Mouse (Mus musculus) forebrain, embryonic 13.5 days (tissue): ENCODE measurements around the gene Mylk3. TPM values are rescaled to one million over a fixed set of nuclear protein-coding genes. Genes with fewer than 3 reads are reported as not detected.

Source experiments
- ATAC-seq: fragments of 200-750 bp; cut with Nextera tagmentation; 2 replicates; pipeline ENCODE4 v1.8.0; 2017
- H3K27ac ChIP-seq: fragments of 300-500 bp; sonication (generic); 2 replicates; pipeline ENCODE4 v1.5.1; 2015; ENCODE audit warnings: inconsistent platforms, mild to moderate bottlenecking, moderate library complexity
- H3K27me3 ChIP-seq: fragments of 300-500 bp; sonication (generic); 2 replicates; pipeline ENCODE4 v1.6.1; 2015; ENCODE audit warnings: mild to moderate bottlenecking, inconsistent platforms
- H3K36me3 ChIP-seq: fragments of 300-500 bp; sonication (generic); 2 replicates; pipeline ENCODE4 v1.6.1; 2015; ENCODE audit warnings: mild to moderate bottlenecking, inconsistent platforms; ENCODE audit not compliant: poor library complexity, severe bottlenecking
- H3K4me1 ChIP-seq: fragments of 300-500 bp; sonication (generic); 2 replicates; pipeline ENCODE4 v1.6.1; 2015; ENCODE audit warnings: inconsistent platforms
- H3K4me2 ChIP-seq: fragments of 300-500 bp; sonication (generic); 2 replicates; pipeline ENCODE4 v1.6.1; 2015; ENCODE audit warnings: inconsistent platforms, mild to moderate bottlenecking, moderate library complexity
- H3K4me3 ChIP-seq: fragments of 300-500 bp; sonication (generic); 2 replicates; pipeline ENCODE4 v1.5.1; 2015; ENCODE audit warnings: mild to moderate bottlenecking, inconsistent platforms
- H3K9ac ChIP-seq: fragments of 300-500 bp; sonication (generic); 2 replicates; pipeline ENCODE4 v1.6.1; 2015; ENCODE audit warnings: mild to moderate bottlenecking, inconsistent platforms
- H3K9me3 ChIP-seq: fragments of 300-500 bp; sonication (generic); replicated peaks from 2 replicates; pipeline ENCODE4 v1.6.1; 2016; ENCODE audit warnings: inconsistent platforms
- WGBS: fragments of 180-500 bp; shearing (Covaris S2); methylation state at CpG from one replicate; pipeline ENCODE4 v1.1.7; 2015; 5-methylcytosine and 5-hydroxymethylcytosine counted together
- polyA plus RNA-seq: library from polyadenylated mRNA; unstranded; fragments of >200 nt; fragmentation: Nextera tagmentation; extraction: Ambion mirVana; gene quantifications from 2 replicates; pipeline ENCODE4 v1.2.1, GENCODE M21; 2015

Mylk3 gene
- polyA plus RNA-seq, 1 experiment from 2014 or later: 0.45 TPM

- Histone ChIP-seq H3K9me3 (no peaks in the 10 kb centered on the region), H3K27me3 (no peaks in the 10 kb centered on the region), H3K4me3 (no peak overlapping the region), H3K9ac (no peak overlapping the region), H3K27ac (no peak overlapping the region), H3K4me2 (no peak overlapping the region), H3K4me1 (peaks cover 10% of the 10 kb centered on the region), H3K36me3 (peaks cover 13% of the 10 kb centered on the region)
- 75% methylated on average over 10 of the region's 10 CpGs for WGBS
- ATAC-seq: no peak
Measured at GRCm38 (mm10) chr8:85405961-85406360, 19.8 kb upstream of the Mylk3 start.

GRCm38 (mm10) chr8:85405418-85405817 lies 19.3 kb upstream of the Mylk3 start:
- Histone ChIP-seq H3K27me3 (no peaks in the 10 kb centered on the region), H3K4me3 (no peak overlapping the region), H3K36me3 (peaks cover 13% of the 10 kb centered on the region), H3K27ac (no peak overlapping the region), H3K9ac (no peak overlapping the region), H3K4me2 (no peak overlapping the region), H3K4me1 (peaks cover 10% of the 10 kb centered on the region), H3K9me3 (no peaks in the 10 kb centered on the region)
- ATAC-seq: no peak
- WGBS: 55% methylated on average over 3 of the region's 3 CpGs

GRCm38 (mm10) chr8:85398548-85398947 lies 12.4 kb upstream of the Mylk3 start:
- Histone ChIP-seq H3K9ac (no peak overlapping the region), H3K27ac (no peak overlapping the region), H3K4me2 (no peak overlapping the region), H3K27me3 (no peaks in the 10 kb centered on the region), H3K36me3 (no peaks in the 10 kb centered on the region), H3K9me3 (no peaks in the 10 kb centered on the region), H3K4me3 (no peak overlapping the region), H3K4me1 (no peaks in the 10 kb centered on the region)
- no peak for ATAC-seq
- 89% methylated on average over 4 of the region's 4 CpGs for WGBS

GRCm38 (mm10) chr8:85397508-85397907 lies 11.4 kb upstream of the Mylk3 start:
- Histone ChIP-seq H3K27me3 (no peaks in the 10 kb centered on the region), H3K4me1 (no peaks in the 10 kb centered on the region), H3K9me3 (no peaks in the 10 kb centered on the region), H3K36me3 (no peaks in the 10 kb centered on the region), H3K9ac (no peak overlapping the region), H3K27ac (no peak overlapping the region), H3K4me3 (no peak overlapping the region), H3K4me2 (no peak overlapping the region)
- WGBS: 45% methylated on average over 5 of the region's 5 CpGs
- no peak for ATAC-seq

GRCm38 (mm10) chr8:85396432-85397079 lies 10.4 kb upstream of the Mylk3 start:
- Histone ChIP-seq H3K4me3 (no peak overlapping the region), H3K4me2 (no peak overlapping the region), H3K9me3 (no peaks in the 10 kb centered on the region), H3K36me3 (no peaks in the 10 kb centered on the region), H3K27me3 (no peaks in the 10 kb centered on the region), H3K27ac (no peak overlapping the region), H3K4me1 (no peaks in the 10 kb centered on the region), H3K9ac (no peak overlapping the region)
- ATAC-seq: no peak
- 91% methylated on average over 5 of the region's 5 CpGs for WGBS

- 85% methylated on average over 8 of the region's 8 CpGs for WGBS
- Histone ChIP-seq H3K4me3 (no peak overlapping the region), H3K4me1 (no peaks in the 10 kb centered on the region), H3K27ac (no peak overlapping the region), H3K4me2 (no peak overlapping the region), H3K9ac (no peak overlapping the region), H3K36me3 (no peaks in the 10 kb centered on the region), H3K27me3 (no peaks in the 10 kb centered on the region), H3K9me3 (no peaks in the 10 kb centered on the region)
- no peak for ATAC-seq
Measured at GRCm38 (mm10) chr8:85395681-85396431, 9.7 kb upstream of the Mylk3 start.

- 79% methylated on average over 3 of the region's 3 CpGs for WGBS
- Histone ChIP-seq H3K9ac (no peak overlapping the region), H3K9me3 (no peaks in the 10 kb centered on the region), H3K4me1 (no peaks in the 10 kb centered on the region), H3K4me2 (no peak overlapping the region), H3K4me3 (no peak overlapping the region), H3K27me3 (no peaks in the 10 kb centered on the region), H3K36me3 (no peaks in the 10 kb centered on the region), H3K27ac (no peak overlapping the region)
- ATAC-seq: no peak
Measured at GRCm38 (mm10) chr8:85395017-85395416, 8.9 kb upstream of the Mylk3 start.

GRCm38 (mm10) chr8:85393199-85393598 lies 7.1 kb upstream of the Mylk3 start:
- no peaks in the 10 kb centered on the region for H3K9me3 ChIP-seq
- H3K9ac ChIP-seq: no peak overlapping the region
- 93% methylated on average over 6 of the region's 6 CpGs for WGBS
- ATAC-seq: no peak
- H3K4me2 ChIP-seq: no peak overlapping the region
- H3K27ac ChIP-seq: no peak overlapping the region
- no peak overlapping the region for H3K4me3 ChIP-seq
- no peaks in the 10 kb centered on the region for H3K27me3 ChIP-seq
- H3K36me3 ChIP-seq: no peaks in the 10 kb centered on the region
- no peaks in the 10 kb centered on the region for H3K4me1 ChIP-seq

- no peaks in the 10 kb centered on the region for H3K36me3 ChIP-seq
- H3K9me3 ChIP-seq: no peaks in the 10 kb centered on the region
- no peak overlapping the region for H3K4me3 ChIP-seq
- no peak overlapping the region for H3K4me2 ChIP-seq
- no peaks in the 10 kb centered on the region for H3K4me1 ChIP-seq
- WGBS: 75% methylated on average over 1 of the region's 1 CpGs
- no peak overlapping the region for H3K9ac ChIP-seq
- no peak overlapping the region for H3K27ac ChIP-seq
- no peak for ATAC-seq
- H3K27me3 ChIP-seq: no peaks in the 10 kb centered on the region
Measured at GRCm38 (mm10) chr8:85391438-85391837, 5.3 kb upstream of the Mylk3 start.

GRCm38 (mm10) chr8:85381926-85382325 lies 4.2 kb downstream of the Mylk3 start:
- Histone ChIP-seq H3K4me3 (no peak overlapping the region), H3K9me3 (no peaks in the 10 kb centered on the region), H3K27ac (no peak overlapping the region), H3K36me3 (no peaks in the 10 kb centered on the region), H3K4me1 (no peaks in the 10 kb centered on the region), H3K9ac (no peak overlapping the region), H3K27me3 (no peaks in the 10 kb centered on the region), H3K4me2 (no peak overlapping the region)
- 87% methylated on average over 4 of the region's 4 CpGs for WGBS
- no peak for ATAC-seq

- Histone ChIP-seq H3K27me3 (no peaks in the 10 kb centered on the region), H3K4me1 (no peaks in the 10 kb centered on the region), H3K4me2 (no peak overlapping the region), H3K27ac (no peak overlapping the region), H3K36me3 (no peaks in the 10 kb centered on the region), H3K9me3 (no peaks in the 10 kb centered on the region), H3K9ac (no peak overlapping the region), H3K4me3 (no peak overlapping the region)
- ATAC-seq: no peak
- WGBS: 85% methylated on average over 8 of the region's 8 CpGs
Measured at GRCm38 (mm10) chr8:85380824-85381209, 5.3 kb downstream of the Mylk3 start.

- Histone ChIP-seq H3K9ac (no peak overlapping the region), H3K4me3 (no peak overlapping the region), H3K27me3 (no peaks in the 10 kb centered on the region), H3K36me3 (no peaks in the 10 kb centered on the region), H3K4me1 (no peaks in the 10 kb centered on the region), H3K4me2 (no peak overlapping the region), H3K27ac (no peak overlapping the region), H3K9me3 (no peaks in the 10 kb centered on the region)
- ATAC-seq: no peak
- 86% methylated on average over 10 of the region's 10 CpGs for WGBS
Measured at GRCm38 (mm10) chr8:85380123-85380823, 5.9 kb downstream of the Mylk3 start.
